Mouse (Mus musculus): ENCODE results near the gene Lamc1.

GRCm38 (mm10) chr1:153315121-153315520, 17.5 kb downstream of the Lamc1 start:
- TF ChIP-seq CTCF (IDR thresholded peaks at IDR 0.05; ENCODE audit: low read depth, low read length), result no peak
- TF ChIP-seq POLR2A (IDR thresholded peaks at IDR 0.05; ENCODE audit: borderline replicate concordance, low read depth, low read length), result no peak

Measured in bone marrow macrophage, adult 2 months (primary cell).